Mouse (Mus musculus) CH12.LX (cell line): ENCODE measurements around the gene Diaph2. TPM values are rescaled to one million over a fixed set of nuclear protein-coding genes. Genes with fewer than 3 reads are reported as not detected.

Experiments used
- DNase-seq: peaks from one replicate; pipeline ENCODE4 v3.0.0-alpha.2; 2013; ENCODE audit errors: extremely low read depth
- H3K27ac ChIP-seq: 2 replicates; pipeline ENCODE4 v1.5.1; 2012; ENCODE audit warnings: low read depth, mild to moderate bottlenecking, control low read depth, moderate library complexity; ENCODE audit not compliant: insufficient read depth
- H3K27me3 ChIP-seq: replicated peaks from 2 replicates; pipeline ENCODE3; 2012; ENCODE audit warnings: inconsistent platforms
- H3K36me3 ChIP-seq, 2 experiments: replicated peaks in 1 of 2; 2 replicates each; pipeline versions ENCODE3 to v1.6.1; 2012; ENCODE audit warnings: inconsistent platforms in 1 of 2, low read length in 1 of 2, mild to moderate bottlenecking in 1 of 2, mixed read lengths in 1 of 2, moderate library complexity in 1 of 2; ENCODE audit not compliant: control insufficient read depth in 1 of 2, insufficient read depth in 1 of 2
- H3K4me1 ChIP-seq, 2 experiments: 2 replicates each; pipeline ENCODE4 v1.6.1; 2012; ENCODE audit warnings: inconsistent platforms in 1 of 2, moderate library complexity in 1 of 2; ENCODE audit not compliant: insufficient read depth in 2 of 2, control insufficient read depth in 1 of 2
- H3K4me2 ChIP-seq: 2 replicates; pipeline ENCODE4 v1.6.1; 2012; ENCODE audit warnings: low read depth, mild to moderate bottlenecking, control low read depth; ENCODE audit not compliant: poor library complexity, insufficient read depth, severe bottlenecking
- H3K4me3 ChIP-seq, 3 experiments: fragments of 150-350 bp in 1 of 3; sonication (generic) in 1 of 3; replicated peaks in 1 of 3; 2 replicates each; pipeline versions ENCODE3 to v1.5.1; 2011 to 2012; ENCODE audit warnings: low read depth in 2 of 3, low read length in 2 of 3, mild to moderate bottlenecking in 2 of 3, moderate library complexity in 2 of 3, control low read depth in 1 of 3, improper control_type of control experiment in 1 of 3, inconsistent platforms in 1 of 3, mixed read lengths in 1 of 3; ENCODE audit not compliant: poor library complexity in 1 of 3
- H3K79me2 ChIP-seq: replicated peaks from 2 replicates; pipeline ENCODE4 v1.6.1; 2012; ENCODE audit warnings: mild to moderate bottlenecking, moderate library complexity; ENCODE audit not compliant: control insufficient read depth, poor library complexity, insufficient read depth, severe bottlenecking; ENCODE audit errors: extremely low read depth
- H3K9ac ChIP-seq: 2 replicates; pipeline ENCODE4 v1.6.1; 2012; ENCODE audit warnings: low read depth, mild to moderate bottlenecking, control low read depth, moderate library complexity; ENCODE audit not compliant: insufficient read depth
- H3K9me3 ChIP-seq: replicated peaks from 2 replicates; pipeline ENCODE3; 2012; ENCODE audit warnings: low read length, inconsistent platforms, mixed read lengths
- BHLHE40 ChIP-seq: IDR thresholded peaks from 2 replicates; pipeline ENCODE4 v1.6.1; 2011; ENCODE audit warnings: mild to moderate bottlenecking, low read depth, low read length, improper control_type of control experiment
- CHD1 ChIP-seq: IDR thresholded peaks from 2 replicates; pipeline ENCODE4 v1.6.1; 2012; ENCODE audit warnings: low read depth, low read length, improper control_type of control experiment, inconsistent platforms
- CHD2 ChIP-seq: IDR thresholded peaks from 2 replicates; pipeline ENCODE4 v1.6.1; 2011; ENCODE audit warnings: low read length, improper control_type of control experiment
- CTCF ChIP-seq, 2 experiments: IDR thresholded peaks in 1 of 2; conservative IDR thresholded peaks in 1 of 2; 2 replicates each; pipeline ENCODE4 v1.5.1; 2011 to 2012; ENCODE audit warnings: low read depth in 2 of 2, low read length in 2 of 2, improper control_type of control experiment in 1 of 2, inconsistent platforms in 1 of 2, mild to moderate bottlenecking in 1 of 2, moderate library complexity in 1 of 2
- E2F4 ChIP-seq: IDR thresholded peaks from 2 replicates; pipeline ENCODE4 v1.6.1; 2011; ENCODE audit warnings: low read depth, low read length, improper control_type of control experiment; ENCODE audit not compliant: insufficient replicate concordance
- ELF1 ChIP-seq: IDR thresholded peaks from 2 replicates; pipeline ENCODE4 v1.6.1; 2014; ENCODE audit warnings: low read depth, mild to moderate bottlenecking, inconsistent platforms, low read length, improper control_type of control experiment
- EP300 ChIP-seq: IDR thresholded peaks from 2 replicates; pipeline ENCODE4 v1.6.1; 2011; ENCODE audit warnings: low read length, improper control_type of control experiment
- GABPA ChIP-seq: IDR thresholded peaks from 2 replicates; pipeline ENCODE4 v1.6.1; 2012; ENCODE audit warnings: low read depth, low read length, improper control_type of control experiment, inconsistent platforms; ENCODE audit not compliant: insufficient replicate concordance
- IRF4 ChIP-seq: IDR thresholded peaks from 2 replicates; pipeline ENCODE4 v1.6.1; 2014; ENCODE audit warnings: low read depth, mild to moderate bottlenecking, inconsistent platforms, low read length, improper control_type of control experiment
- JUN ChIP-seq: IDR thresholded peaks from 2 replicates; pipeline ENCODE4 v1.6.1; 2011; ENCODE audit warnings: low read depth, mild to moderate bottlenecking, low read length, improper control_type of control experiment, moderate library complexity; ENCODE audit not compliant: insufficient read depth
- MAZ ChIP-seq: IDR thresholded peaks from 2 replicates; pipeline ENCODE4 v1.6.1; 2012; ENCODE audit warnings: low read depth, mild to moderate bottlenecking, inconsistent platforms, low read length, improper control_type of control experiment, moderate library complexity
- MEF2A ChIP-seq: IDR thresholded peaks from 2 replicates; pipeline ENCODE4 v1.6.1; 2014; ENCODE audit warnings: low read depth, mild to moderate bottlenecking, inconsistent platforms, low read length, improper control_type of control experiment, borderline replicate concordance
- MXI1 ChIP-seq: IDR thresholded peaks from 2 replicates; pipeline ENCODE4 v1.6.1; 2011; ENCODE audit warnings: mild to moderate bottlenecking, low read depth, low read length, improper control_type of control experiment
- RAD21 ChIP-seq: IDR thresholded peaks from 2 replicates; pipeline ENCODE4 v1.6.1; 2011; ENCODE audit warnings: low read depth, mild to moderate bottlenecking, low read length, improper control_type of control experiment, moderate library complexity
- SIN3A ChIP-seq: IDR thresholded peaks from 2 replicates; pipeline ENCODE4 v1.6.1; 2012; ENCODE audit warnings: low read length, improper control_type of control experiment, inconsistent platforms
- TCF12 ChIP-seq: IDR thresholded peaks from 2 replicates; pipeline ENCODE4 v1.6.1; 2014; ENCODE audit warnings: low read depth, mild to moderate bottlenecking, inconsistent platforms, low read length, improper control_type of control experiment
- USF2 ChIP-seq: conservative IDR thresholded peaks from 2 replicates; pipeline ENCODE4 v1.6.1; 2011; ENCODE audit warnings: low read depth, low read length, improper control_type of control experiment
- ZMIZ1 ChIP-seq: IDR thresholded peaks from 2 replicates; pipeline ENCODE4 v1.6.1; 2012; ENCODE audit warnings: low read depth, mild to moderate bottlenecking, inconsistent platforms, low read length, improper control_type of control experiment
- ZNF384 ChIP-seq: IDR thresholded peaks from 2 replicates; pipeline ENCODE4 v1.6.1; 2012; ENCODE audit warnings: low read depth, low read length, improper control_type of control experiment, inconsistent platforms
- dilution Hi-C: fragments of 300-500 bp; cut with MboI; formaldehyde crosslinking; loops from 2 replicates; pipeline ENCODE4 v1.14.3; 2020; ENCODE audit warnings: low sequenced_read_pairs; ENCODE audit not compliant: extremely low pct_unique_long_range_greater_than_20kb, extremely low pct_ligation_motif_present
- in situ Hi-C: fragments of 300-500 bp; cut with MboI; formaldehyde crosslinking; loops from 3 replicates; pipeline ENCODE4 v1.14.3; 2019; ENCODE audit warnings: low sequenced_read_pairs, low pct_ligation_motif_present, low pct_unique_long_range_greater_than_20kb, mixed read lengths
- polyA plus RNA-seq: library from polyadenylated mRNA; unstranded; fragments of >175 nt; gene quantifications from 2 replicates; pipeline ENCODE4 v1.2.1, GENCODE M21; 2012; ENCODE audit warnings: low read depth; ENCODE audit not compliant: insufficient read length
- total RNA-seq, 2 experiments: library from RNA; depleted of rRNA; stranded (reverse); fragments of 300-350 nt in 1 of 2; fragments of >200 nt in 1 of 2; gene quantifications; 2 replicates each; pipeline ENCODE4 v1.2.3; 2012 to 2014

Gene Diaph2
- total and polyA plus RNA-seq, 3 experiments, result not detected

DNA sequence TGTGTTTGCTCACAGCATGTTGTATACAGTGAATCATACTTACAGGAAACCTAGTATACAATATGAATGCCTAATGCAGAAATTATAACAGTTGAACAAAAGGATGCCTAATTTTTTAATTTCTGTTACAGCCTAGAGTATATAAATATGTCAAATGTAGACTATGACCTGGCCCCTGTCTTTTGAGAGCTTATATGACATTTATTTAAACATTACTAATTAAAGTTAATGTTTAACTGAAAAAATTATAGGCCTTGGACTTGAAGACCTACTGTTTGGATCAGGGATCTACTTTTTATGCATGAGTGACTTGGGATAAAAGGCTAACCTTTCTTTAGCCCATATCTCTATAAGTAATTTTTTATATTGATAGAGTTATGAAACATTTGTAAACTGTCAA lies 84.3 kb downstream of the Diaph2 start:
- H3K4me2 ChIP-seq, result no peak overlapping the region
- no peaks in the 10 kb centered on the region for H3K79me2 ChIP-seq
- dilution Hi-C loops, result no loop called here
- H3K4me3 ChIP-seq, result no peak overlapping the region
- H3K9ac ChIP-seq, result no peak overlapping the region
- H3K36me3 ChIP-seq, result no peaks in the 10 kb centered on the region
- no peaks in the 10 kb centered on the region for H3K4me1 ChIP-seq
- H3K9me3 ChIP-seq, result no peaks in the 10 kb centered on the region
- no peak for TF ChIP-seq E2F4
- TF ChIP-seq EP300, result no peak
- TF ChIP-seq CHD2, result no peak
- no peak for TF ChIP-seq CHD1
- no peak for TF ChIP-seq GABPA
- TF ChIP-seq JUN, result no peak
- TF ChIP-seq USF2, result no peak
- no peak for TF ChIP-seq ZNF384
- no peak for TF ChIP-seq BHLHE40
- no peak for TF ChIP-seq CTCF (conservative IDR thresholded peaks at IDR 0.05 in 1 of 2, IDR thresholded peaks at IDR 0.05 in 1 of 2; ENCODE audit: low read depth in 2 of 2, low read length in 2 of 2)
- no peak for TF ChIP-seq TCF12
- TF ChIP-seq IRF4, result no peak
- no peak for TF ChIP-seq MEF2A
- TF ChIP-seq, all 38 proteins: peak for 0
- Histone ChIP-seq H3K27me3 (no peaks in the 10 kb centered on the region), H3K27ac (no peak overlapping the region)
- no peak for DNase-seq
- in situ Hi-C loops, result no loop called here

DNA sequence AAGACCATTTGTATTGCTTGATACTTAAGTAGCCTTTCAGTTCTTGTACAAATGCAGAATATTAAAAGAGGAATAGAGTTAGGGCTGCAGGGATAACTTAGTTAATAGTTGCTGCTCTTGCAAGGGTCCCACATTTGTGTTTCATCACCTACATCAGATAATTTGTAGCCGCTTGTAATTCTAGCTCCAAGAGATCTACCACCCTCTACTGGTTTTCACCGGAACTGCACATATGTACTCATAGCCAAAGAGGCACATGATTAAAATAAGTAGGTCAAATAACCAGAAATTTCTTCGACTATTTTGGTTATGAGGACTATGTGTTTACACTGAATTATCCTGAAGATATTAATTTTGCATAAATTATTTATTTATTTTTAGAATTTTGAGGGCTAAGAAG lies 134.9 kb downstream of the Diaph2 start:
- H3K4me3 ChIP-seq, result no peak overlapping the region
- no peaks in the 10 kb centered on the region for H3K36me3 ChIP-seq
- H3K9ac ChIP-seq, result no peak overlapping the region
- no peaks in the 10 kb centered on the region for H3K27me3 ChIP-seq
- H3K27ac ChIP-seq, result no peak overlapping the region
- H3K4me2 ChIP-seq, result no peak overlapping the region
- H3K4me1 ChIP-seq, result no peaks in the 10 kb centered on the region
- TF ChIP-seq MAZ (no peak), CTCF (conservative IDR thresholded peaks at IDR 0.05 in 1 of 2, IDR thresholded peaks at IDR 0.05 in 1 of 2; ENCODE audit: low read depth in 2 of 2, low read length in 2 of 2) (peak in 1 of 2 experiments; percentile 19; a peak in 2 of 4 replicates), SIN3A (no peak), RAD21 (peak; percentile 16), ELF1 (no peak), MXI1 (no peak), ZMIZ1 (no peak)
- TF ChIP-seq, all 38 proteins: peak for 2
- Histone ChIP-seq H3K79me2 (no peaks in the 10 kb centered on the region), H3K9me3 (no peaks in the 10 kb centered on the region)
- no peak for DNase-seq
- in situ Hi-C loops (no loop called here), dilution Hi-C loops (no loop called here)
